Mouse (Mus musculus): Measurements from ENCODE around the gene Grk6. TPM values are rescaled to one million over a fixed set of nuclear protein-coding genes. Genes with fewer than 3 reads are reported as not detected.

The Grk6 gene
- total RNA-seq, 2 experiments from 2014 or later = 34.5 to 49.4 TPM

DNA sequence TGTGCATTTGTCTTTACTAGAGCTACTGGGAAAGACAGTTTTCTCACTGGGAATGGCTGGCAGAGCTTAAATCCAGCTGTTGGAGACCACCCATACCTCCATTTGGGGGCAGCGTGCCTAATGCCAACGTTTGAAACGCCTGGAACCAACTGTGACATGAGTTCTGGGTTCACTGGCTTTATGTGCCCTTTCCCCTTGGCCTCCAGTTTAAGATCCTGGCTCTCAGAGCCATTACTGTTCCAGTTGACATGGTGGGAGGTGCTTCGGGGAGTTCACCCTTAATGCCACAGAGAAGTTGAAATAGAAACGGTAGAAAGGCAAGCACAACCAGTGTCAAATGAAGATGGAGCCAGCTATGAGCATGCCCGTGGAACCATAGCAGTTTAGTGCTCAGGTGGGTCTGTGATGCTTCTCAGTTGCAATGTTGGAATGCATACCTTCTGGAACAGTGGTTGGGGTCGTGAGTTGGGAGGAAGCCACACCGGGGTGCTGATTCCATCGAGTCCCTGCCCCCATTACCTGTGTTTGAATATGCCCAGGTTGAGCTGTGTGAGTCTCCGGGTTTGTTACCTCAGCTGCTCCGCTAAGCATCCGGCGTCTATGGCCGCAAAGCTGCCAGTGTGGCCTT is 18.6 kb downstream of the Grk6 start:
- DNase-seq = no peak

DNA sequence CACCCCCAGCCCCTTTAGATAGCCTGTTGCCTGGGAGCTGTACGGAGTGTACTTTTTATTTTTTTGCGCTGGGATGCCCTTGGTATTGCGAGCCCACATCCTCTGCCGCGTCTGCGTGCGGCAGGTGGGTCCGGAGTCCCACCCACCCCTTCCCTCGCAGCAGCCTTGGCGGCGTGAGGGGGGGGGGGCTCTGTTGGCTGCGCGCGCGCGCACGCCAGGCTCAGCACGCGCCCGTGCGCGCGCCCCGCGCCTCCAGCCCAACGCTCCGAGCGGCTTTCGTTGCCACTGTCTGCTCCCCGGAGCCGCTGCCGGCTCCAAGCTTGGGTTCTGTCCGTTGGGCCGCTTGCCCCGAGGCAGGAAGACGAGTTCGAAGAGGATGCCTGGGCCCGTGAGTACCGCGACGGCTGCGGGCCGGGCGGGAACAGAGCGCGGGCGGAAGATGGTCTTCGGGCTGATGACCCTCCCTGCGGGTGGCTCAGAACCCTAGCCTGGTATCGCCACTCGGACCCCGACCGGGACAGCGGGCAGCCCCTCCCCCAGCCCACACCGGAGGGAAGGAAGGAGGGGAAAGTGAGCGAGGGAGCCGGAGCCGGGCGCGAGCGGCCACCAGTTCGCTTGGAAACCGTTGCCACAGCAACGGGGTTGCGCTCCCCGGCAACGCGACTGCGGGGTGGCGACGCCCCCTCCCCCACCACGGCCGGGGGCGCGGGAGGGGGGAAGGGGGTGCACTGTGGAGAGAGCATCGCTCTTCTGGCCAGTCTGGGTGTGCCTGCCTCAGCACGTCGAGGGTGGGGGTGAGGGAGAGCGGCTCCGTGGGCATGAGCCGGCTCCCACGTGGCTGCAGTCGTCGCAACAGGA is 19.4 kb downstream of the Grk6 start, which contains the start of gene Prr7:
TSS of gene Prr7 (plus strand) at position 241 of the 858 bp plus-strand sequence.
- peak; percentile 53 to 68 for DNase-seq

DNA sequence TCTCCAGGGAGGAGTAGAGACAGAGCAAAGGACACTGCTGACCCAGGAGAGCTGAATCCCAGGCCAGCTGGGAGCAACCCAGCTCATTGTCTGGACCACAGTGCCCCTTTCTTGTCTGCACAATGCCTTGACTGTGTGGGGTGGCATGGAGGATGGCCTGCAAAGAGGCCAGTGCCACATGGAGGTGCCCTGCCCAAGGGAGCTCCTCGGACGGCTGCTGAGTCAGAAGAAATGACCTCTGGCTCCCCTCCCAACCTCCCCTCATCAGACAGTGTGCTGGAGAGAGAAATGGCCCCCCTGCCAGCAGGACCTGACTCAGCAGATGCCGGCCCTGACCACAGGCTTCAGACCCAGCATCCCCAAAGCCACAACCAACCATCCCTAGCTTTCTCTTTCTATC is 20.3 kb downstream of the Grk6 start:
- DNase-seq = peak; percentile 54 to 58

DNA sequence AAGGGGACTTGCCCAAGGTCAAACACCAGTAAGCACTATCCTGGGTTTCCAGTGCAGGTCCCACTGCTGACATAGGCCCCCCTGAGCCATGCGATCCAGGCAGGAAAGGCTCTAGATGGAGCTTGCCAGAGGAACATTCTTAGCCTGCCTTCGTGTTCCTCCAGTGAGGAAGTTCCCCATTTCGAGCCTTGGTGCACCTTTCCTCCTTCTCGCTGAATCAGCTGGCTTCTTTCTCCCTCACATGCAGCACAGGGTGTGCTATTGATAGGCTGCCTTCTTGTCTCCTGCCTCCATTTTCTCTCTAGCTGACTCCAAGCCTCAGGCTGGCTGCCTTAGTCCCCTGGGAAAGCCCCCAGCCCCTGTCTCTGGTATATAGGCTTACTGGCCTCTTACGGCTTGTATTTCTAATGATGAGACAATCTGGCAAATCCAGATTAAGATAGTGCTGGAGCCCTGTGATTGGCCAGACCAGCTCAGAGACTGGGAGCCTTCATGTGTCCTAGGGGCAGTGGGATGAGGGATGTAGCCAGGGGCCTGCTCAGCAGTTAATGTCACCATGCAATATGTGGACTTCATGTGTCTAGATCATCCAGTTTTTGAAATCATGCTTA is 21.1 kb downstream of the Grk6 start:
- DNase-seq = no peak

DNA sequence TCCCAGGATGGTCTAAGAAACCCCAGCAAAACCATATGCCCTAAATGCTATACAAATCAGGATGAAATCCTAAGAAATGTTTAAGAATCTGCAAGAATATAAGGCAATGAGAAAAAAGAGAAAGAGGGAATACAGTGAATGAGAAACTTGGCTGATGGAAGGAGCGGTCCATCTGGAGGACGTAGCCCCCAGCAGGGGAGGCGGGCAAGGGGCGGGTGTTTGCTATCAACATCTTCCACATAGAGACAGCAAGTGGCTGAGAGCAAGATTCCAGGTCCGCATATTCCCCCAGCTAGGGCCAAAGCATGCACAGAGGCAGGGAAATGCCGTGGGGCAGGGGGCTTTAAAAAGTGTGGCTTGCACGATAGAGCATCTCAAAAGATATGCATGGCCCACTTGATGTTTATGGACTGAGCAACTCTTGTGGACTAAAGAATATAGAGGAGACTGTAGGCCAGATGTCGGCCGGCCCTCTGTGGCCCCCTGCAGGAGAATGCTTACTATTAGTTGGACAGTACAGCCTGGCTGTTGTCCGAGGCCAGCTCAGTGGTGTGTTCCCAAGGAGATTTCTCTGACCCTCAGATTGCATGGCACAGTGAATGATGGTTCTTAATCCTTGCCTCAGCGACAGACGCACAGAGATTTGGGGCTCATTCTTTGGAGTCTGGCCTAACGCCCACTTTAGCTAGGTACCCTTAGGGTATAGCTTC is 24.1 kb downstream of the Grk6 start:
- peak; percentile 79 to 80 for DNase-seq

DNA sequence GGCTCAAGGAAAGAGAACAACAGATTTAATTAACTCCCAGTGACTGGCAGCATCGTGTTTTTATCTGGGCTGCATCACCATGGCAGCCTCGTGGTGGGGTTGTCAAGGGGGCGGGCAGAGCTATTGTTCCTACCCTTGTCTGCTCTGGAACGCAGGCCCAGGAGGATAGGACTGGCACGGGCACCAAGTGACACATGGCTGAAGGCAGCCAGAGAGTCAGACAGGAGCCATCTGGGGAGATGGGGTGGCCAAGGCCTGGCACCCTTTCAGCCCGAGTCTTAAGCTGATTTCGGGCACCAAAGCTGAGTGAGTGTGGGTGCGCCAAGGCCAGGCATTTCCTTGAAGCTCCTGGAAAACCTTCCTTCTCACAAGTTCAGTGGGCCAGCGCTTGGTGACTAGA is 25.5 kb downstream of the Grk6 start:
- peak in 1 of 2 experiments; percentile 43 for DNase-seq

DNA sequence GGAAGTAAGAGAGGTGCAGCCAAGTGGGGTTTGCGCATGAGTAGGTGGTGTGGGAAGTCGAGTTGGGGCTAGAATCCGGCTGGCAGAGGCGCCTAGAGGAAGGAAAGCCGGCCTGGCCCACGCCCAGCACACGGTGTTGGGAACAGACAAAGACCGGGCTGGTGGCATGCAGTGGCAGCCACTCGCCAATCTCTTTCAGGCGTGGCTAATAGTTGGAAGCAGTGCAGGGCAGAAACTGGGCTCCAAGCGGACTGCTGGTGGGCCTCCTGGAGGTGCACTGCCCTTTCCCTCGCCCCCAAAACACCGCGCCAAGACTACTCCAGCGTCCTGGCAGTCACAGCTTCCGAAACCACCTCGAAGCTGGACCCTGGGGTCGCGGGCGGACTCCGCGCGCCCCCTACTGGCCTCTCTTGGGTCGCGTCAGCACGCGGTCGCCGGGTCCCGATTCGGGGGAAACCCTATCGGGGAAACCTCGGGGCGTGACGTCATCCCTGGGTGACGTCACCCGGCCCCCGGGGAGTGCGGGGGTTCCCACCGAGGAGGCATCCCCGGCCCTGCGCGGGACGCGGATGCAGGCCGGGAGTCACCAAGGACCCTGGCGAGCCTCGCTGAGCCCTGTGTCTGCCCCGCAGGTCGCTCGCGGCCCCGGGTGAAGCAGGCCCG is 26.4 kb downstream of the Grk6 start:
- peak; percentile 85 to 90 for DNase-seq

DNA sequence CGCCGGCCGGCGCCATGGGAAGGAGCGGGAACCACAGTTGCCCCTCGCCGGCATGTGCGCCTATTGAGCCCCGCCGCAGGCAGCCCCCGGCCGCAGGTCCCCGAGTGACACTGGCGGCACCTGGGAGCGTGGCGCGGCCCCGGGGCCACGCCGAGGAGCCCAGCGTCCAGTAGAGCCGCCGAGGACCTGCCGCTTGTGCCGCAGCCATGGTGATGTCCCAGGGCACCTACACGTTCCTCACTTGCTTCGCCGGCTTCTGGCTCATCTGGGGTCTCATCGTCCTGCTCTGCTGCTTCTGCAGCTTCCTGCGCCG is 26.9 kb downstream of the Grk6 start:
- no peak for DNase-seq

DNA sequence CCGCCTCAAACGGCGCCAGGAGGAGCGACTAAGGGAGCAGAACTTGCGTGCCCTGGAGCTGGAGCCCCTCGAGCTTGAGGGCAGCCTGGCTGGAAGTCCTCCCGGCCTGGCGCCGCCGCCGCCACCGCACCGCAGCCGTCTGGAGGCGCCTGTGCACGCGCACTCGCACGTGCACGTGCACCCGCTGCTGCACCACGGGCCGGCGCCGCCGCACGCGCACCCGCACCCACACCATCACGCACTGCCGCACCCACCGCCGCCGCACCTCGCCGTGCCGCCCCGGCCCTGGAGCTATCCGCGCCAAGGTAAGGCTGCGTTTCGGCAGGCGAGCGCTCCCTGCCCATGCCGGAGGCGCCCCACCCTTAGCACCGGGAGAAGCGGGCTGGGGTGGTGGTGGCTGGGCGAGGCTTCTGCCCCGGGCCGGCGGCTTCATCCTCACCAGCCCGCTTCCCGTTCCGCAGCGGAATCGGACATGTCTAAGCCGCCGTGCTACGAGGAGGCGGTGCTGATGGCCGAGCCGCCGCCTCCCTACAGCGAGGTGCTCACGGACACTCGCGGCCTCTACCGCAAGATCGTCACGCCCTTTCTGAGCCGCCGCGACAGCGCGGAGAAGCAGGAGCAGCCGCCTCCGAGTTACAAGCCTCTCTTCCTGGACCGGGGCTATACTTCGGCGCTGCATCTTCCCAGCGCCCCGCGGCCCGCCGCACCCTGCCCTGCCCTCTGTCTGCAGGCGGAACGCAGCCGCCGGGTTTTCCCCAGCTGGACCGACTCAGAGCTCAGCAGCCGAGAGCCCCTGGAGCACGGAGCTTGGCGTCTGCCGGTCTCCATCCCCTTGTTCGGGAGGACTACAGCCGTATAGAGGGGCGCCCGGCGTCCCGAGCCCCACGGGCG is 27.5 kb downstream of the Grk6 start:
- peak; percentile 58 to 71 for DNase-seq

DNA sequence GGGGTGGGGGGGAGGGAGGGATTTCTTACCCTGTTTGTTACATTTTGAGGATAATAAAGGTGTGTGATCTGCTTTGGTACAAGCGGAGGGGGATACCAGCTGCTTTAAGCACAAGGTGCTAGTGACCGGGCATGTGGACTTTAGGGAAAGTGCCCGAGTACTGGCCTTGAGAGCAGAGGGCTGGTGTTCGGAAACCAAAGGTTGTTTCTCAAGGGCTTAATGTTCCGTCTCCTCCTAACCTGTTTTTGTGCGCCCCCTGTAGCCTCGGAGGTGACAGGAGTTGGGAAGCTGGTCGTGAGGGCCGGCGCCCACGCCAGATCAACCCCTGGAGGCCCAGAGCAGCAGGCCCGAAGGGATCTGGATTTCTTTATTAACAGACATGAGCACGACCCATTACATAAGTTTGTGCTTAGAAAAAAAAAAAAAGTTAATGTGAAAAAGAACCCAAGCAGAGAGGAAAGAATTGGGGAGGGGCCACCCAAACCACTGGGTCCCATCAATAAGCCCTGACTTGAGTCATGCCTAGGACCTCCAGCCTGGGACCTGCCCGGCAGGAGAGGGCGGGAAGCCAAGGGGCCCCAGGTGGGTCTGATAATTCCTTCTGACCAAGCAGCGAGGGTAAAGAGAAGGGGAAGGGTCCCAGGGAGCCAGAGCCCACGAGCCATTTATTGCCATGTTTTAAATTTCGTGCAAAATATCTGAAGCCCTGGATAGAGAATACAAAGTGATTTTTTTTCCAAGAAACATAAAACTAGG is 28.4 kb downstream of the Grk6 start:
- DNase-seq = no peak

DNA sequence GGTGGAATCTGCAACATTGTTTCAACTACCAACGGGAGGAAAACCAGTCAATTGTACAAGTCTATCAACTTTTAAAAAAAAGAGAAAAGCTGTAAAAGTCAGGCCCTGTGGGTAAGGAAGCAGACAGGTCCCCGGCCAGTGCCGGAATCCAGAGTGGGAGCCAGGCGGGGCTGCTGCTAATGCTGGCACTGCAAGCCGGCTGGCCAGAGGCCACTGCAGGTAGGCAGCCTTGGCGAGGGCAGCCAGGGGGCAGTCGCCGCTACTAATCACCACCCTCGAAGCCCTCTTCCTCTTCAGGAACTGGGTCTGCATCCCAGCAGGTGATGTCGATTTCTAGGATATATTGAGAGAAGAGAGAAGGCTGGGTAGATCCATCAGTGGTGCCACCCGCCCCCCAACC is 29.1 kb downstream of the Grk6 start:
- DNase-seq = no peak

DNA sequence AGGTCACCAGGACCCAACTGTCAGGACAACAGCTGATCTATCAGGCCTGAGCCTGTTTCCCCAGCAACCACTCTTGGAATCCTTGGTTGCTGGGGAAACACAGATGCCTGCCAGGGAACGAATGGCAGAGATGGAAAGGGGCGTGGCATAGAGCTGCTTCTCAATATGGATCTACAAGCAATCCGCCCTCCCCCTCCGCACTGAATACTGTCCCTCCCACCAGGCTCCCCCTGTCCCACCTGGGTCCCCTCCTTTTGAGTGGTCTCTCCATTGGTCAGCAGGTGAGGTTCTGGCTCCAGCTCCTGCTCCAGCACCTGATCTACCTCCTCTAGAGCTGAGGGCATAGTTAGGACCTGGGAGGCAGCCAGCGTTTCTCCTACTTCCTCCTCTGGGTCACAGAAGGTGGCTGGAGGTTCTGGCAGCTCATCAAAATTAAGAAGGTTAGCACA is 29.8 kb downstream of the Grk6 start:
- no peak for DNase-seq

DNA sequence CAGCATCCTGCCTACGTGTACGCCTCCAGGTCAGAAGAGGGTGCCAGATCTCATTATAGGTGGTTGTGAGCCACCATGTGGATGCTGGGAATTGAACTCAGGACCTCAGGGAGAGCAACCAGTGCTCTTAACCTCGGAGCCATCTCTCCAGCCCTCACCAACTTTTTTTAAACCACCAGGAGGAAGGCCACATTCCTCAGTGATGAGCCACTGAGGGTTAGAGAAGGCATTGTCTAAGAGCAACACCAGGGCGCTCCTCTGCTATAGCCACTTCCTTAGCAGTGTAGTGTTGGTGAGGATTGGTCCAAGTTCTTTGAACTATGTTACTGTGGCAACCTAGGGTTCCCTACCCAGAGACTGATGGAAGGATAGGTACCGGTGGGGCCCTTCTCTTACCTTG is 30.9 kb downstream of the Grk6 start:
- no peak for DNase-seq

DNA sequence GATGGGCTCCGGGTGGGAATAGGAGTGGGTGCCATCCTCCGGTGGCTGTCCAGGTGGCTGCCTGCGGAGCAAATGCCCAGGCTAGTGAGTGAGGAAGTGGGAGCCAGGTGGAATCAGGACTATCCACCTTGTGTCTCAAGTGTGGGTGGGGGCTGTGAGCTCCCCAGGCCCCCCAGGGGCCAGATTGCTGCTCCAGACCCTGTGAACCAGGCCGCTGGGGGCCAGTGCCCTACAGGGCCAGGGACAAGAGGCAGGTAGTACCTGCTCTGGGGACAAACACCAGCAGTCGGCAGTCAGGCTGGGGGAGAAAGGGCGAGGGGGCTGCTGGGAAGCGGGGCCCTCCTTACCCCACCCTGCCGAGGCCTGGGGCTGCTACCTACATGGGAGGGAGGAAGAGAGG is 31.4 kb downstream of the Grk6 start:
- no peak for DNase-seq

DNA sequence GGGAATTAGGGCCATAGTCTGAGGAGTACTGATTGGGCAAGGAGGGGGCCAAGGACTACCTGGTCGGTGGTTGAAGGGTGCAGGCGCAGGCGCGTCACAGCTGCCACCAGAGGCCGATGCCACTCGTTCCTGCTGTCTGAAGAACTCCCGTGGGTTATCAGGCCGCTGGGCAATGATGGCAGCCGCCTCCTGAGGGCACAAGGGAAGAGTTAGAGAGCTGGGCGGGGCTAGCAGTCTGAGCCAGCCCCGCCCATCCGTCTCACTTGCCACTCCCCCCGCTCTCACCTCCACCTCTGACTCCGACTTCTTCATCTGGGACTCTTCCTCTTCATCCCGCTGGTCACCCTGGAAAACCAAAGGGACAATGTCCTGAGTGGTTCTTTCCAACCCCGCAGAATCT is 32.6 kb downstream of the Grk6 start:
- no peak for DNase-seq

DNA sequence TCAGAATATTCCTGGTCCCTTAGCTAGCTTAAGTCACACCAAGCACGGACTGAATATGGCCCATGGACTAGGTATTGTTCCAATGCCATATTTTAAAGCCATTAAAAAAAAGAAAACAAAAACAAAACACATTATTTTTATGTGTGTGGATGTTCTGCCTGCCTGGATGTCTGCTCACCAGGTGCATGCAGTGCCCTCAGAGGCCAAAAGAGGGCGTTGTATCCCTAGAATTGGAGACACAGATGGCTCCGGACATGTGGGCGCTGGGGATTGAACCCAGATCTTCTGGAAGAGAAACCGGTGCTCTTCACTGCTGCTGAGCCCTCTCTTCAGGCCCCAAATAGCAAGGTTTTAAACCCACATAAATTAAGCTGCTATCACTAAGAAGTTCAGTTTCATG is 33.2 kb downstream of the Grk6 start:
- DNase-seq = peak; percentile 34 to 58

DNA sequence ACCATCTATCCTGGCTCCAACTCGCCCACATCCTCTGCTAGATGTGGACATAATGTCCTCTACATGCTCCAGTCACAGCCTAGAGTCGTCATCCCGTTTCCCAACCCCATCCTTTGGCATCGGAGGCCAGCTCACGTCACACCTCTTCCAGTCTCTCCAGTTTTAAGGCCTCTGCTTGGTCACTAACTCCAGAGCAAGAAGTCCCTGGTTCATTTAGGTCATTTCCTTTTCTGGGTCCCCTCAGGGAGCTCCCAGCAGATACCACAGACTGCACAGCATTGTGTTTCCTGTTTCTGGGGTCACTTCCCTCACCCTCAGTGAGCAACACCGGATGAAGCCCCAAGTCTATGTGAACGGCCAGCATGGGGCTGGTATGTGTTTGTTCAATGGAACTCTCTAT is 34.1 kb downstream of the Grk6 start:
- no peak for DNase-seq

DNA sequence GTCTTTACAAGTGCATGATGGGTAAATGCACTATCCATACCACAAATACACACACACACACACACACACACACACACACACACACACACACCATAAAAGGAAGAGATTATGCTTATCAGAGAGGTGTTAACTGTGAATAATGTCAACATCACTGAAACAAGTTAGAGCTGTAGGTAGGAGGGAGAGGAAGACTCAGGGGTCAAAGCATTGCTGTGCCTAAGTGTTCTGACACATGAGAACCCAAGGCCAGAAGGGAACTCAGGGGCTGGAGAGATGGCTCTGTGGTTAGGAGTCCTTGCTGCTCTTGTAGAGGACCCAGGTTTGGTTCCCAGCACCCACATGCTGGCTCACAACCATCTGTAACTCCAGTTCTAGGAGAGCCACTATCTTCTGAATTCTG is 35.1 kb downstream of the Grk6 start:
- DNase-seq = no peak

DNA sequence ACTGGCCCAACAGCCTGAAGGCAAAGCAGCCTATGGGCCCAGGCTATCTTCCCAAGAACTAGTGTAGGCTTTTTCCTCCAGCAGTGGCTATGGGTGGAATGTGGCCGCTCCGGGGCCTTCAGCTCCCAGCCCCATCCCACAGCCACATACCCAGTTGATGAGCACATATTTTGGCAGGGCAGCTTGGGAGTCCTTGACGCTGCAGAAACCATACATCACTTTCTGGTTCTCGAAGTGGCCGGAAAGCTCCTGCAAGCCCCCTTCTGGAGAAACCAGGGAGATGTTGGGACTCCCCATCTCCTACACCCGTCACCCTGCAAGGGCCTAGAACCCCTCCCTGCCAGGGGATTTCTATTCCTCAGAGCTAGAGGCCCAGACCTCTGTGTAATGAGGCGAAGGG is 37.7 kb downstream of the Grk6 start:
- peak; percentile 68 to 76 for DNase-seq

DNA sequence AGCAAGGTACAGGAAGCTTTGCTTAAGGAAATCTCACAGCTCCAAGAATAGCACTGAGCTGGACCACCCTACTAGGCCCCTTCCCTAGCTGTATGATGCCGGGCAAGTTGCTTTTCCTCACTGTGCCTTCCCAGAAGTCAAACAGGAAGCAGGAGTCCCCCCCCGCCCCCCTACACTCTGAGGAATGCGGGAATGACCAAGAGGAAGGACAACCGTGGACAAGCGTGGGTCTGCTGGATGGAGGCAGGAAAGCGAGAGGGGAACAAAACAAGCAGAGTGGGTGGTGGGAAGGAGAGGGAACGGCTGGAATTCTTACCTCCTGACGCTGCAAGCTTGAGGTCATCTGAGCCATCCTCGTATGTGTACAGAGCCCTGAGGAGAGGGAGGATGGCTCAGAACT is 38.2 kb downstream of the Grk6 start:
- no peak for DNase-seq
